Mouse (Mus musculus): ENCODE data around the gene Gm9903. TPM values are rescaled to one million over a fixed set of nuclear protein-coding genes. Genes with fewer than 3 reads are reported as not detected.

Gm9903 gene
- 0.08 TPM in 2 replicates for polyA plus RNA-seq (2015; fragmentation: Nextera tagmentation; extraction: Ambion mirVana)

- ATAC-seq (ENCODE audit: insufficient read depth): peak; percentile 95
- Histone ChIP-seq H3K4me2 (peak within 1 kb of the TSS; percentile 96), H3K27ac (replicated peaks) (peak within 1 kb of the TSS; percentile 92), H3K9ac (peak within 1 kb of the TSS; percentile 90), H3K4me3 (replicated peaks) (peak within 1 kb of the TSS; percentile 88), H3K4me1 (replicated peaks) (peaks cover 41% of the 10 kb centered on the region), H3K36me3 (replicated peaks) (peaks cover under 1% of the 10 kb centered on the region), H3K9me3 (replicated peaks) (no peaks in the 10 kb centered on the region), H3K27me3 (no peaks in the 10 kb centered on the region)
- under 1% methylated on average over 99 of the region's 99 CpGs for WGBS (ENCODE audit: insufficient replicate concordance)
Measured at GRCm38 (mm10) chr5:33629301-33629987, at the start of gene Gm9903, which contains the start of gene Fam53a. Gene Gm9903, plus strand, starts transcription at chr5:33629925. Gene Fam53a, minus strand, starts transcription at chr5:33629635.

GRCm38 (mm10) chr5:33580336-33580735 is 49.4 kb upstream of the Gm9903 start:
- H3K4me3 ChIP-seq (replicated peaks): no peak overlapping the region
- no peaks in the 10 kb centered on the region for H3K36me3 ChIP-seq (replicated peaks)
- H3K4me1 ChIP-seq (replicated peaks): 0 out of 2 replicates have a peak, but pooled peaks cover 2% of the 10 kb centered on the region
- H3K27ac ChIP-seq (replicated peaks): no peak overlapping the region
- H3K4me2 ChIP-seq: no peak overlapping the region
- no peak for ATAC-seq (ENCODE audit: insufficient read depth)
- H3K27me3 ChIP-seq: no peaks in the 10 kb centered on the region
- H3K9ac ChIP-seq: no peak overlapping the region
- H3K9me3 ChIP-seq (replicated peaks): no peaks in the 10 kb centered on the region
- 43% methylated on average over 1 of the region's 1 CpGs for whole genome bisulfite sequencing (ENCODE audit: insufficient replicate concordance)

- Histone ChIP-seq H3K36me3 (replicated peaks) (no peaks in the 10 kb centered on the region), H3K4me3 (replicated peaks) (no peak overlapping the region), H3K27ac (replicated peaks) (no peak overlapping the region), H3K4me2 (no peak overlapping the region), H3K4me1 (replicated peaks) (no peaks in the 10 kb centered on the region), H3K9me3 (replicated peaks) (no peaks in the 10 kb centered on the region), H3K27me3 (no peaks in the 10 kb centered on the region), H3K9ac (no peak overlapping the region)
- no peak for ATAC-seq (ENCODE audit: insufficient read depth)
- 67% methylated on average over 18 of the region's 18 CpGs for WGBS (ENCODE audit: insufficient replicate concordance)
Measured at GRCm38 (mm10) chr5:33587498-33588058, 42.1 kb upstream of the Gm9903 start.

GRCm38 (mm10) chr5:33588066-33588465 is 41.7 kb upstream of the Gm9903 start:
- Histone ChIP-seq H3K9ac (no peak overlapping the region), H3K4me3 (replicated peaks) (no peak overlapping the region), H3K4me2 (no peak overlapping the region), H3K4me1 (replicated peaks) (no peaks in the 10 kb centered on the region), H3K27ac (replicated peaks) (no peak overlapping the region), H3K36me3 (replicated peaks) (no peaks in the 10 kb centered on the region), H3K9me3 (replicated peaks) (no peaks in the 10 kb centered on the region), H3K27me3 (no peaks in the 10 kb centered on the region)
- no peak for ATAC-seq (ENCODE audit: insufficient read depth)
- whole genome bisulfite sequencing (ENCODE audit: insufficient replicate concordance): 57% methylated on average over 3 of the region's 3 CpGs

- Histone ChIP-seq H3K36me3 (replicated peaks) (no peaks in the 10 kb centered on the region), H3K4me3 (replicated peaks) (no peak overlapping the region), H3K4me2 (no peak overlapping the region), H3K9ac (no peak overlapping the region), H3K9me3 (replicated peaks) (no peaks in the 10 kb centered on the region), H3K27ac (replicated peaks) (no peak overlapping the region), H3K27me3 (no peaks in the 10 kb centered on the region), H3K4me1 (replicated peaks) (no peaks in the 10 kb centered on the region)
- no peak for ATAC-seq (ENCODE audit: insufficient read depth)
- WGBS (ENCODE audit: insufficient replicate concordance): 61% methylated on average over 5 of the region's 5 CpGs
Measured at GRCm38 (mm10) chr5:33589221-33589888, 40.4 kb upstream of the Gm9903 start.

- Histone ChIP-seq H3K9me3 (replicated peaks) (no peaks in the 10 kb centered on the region), H3K9ac (no peak overlapping the region), H3K27ac (replicated peaks) (no peak overlapping the region), H3K36me3 (replicated peaks) (no peaks in the 10 kb centered on the region), H3K4me1 (replicated peaks) (no peaks in the 10 kb centered on the region), H3K4me2 (no peak overlapping the region), H3K27me3 (no peaks in the 10 kb centered on the region), H3K4me3 (replicated peaks) (no peak overlapping the region)
- WGBS (ENCODE audit: insufficient replicate concordance): 31% methylated on average over 2 of the region's 2 CpGs
- no peak for ATAC-seq (ENCODE audit: insufficient read depth)
Measured at GRCm38 (mm10) chr5:33593620-33594019, 36.1 kb upstream of the Gm9903 start.

GRCm38 (mm10) chr5:33605314-33605713 is 24.4 kb upstream of the Gm9903 start:
- no peak overlapping the region for H3K4me2 ChIP-seq
- H3K4me3 ChIP-seq (replicated peaks): no peak overlapping the region
- no peak overlapping the region for H3K9ac ChIP-seq
- peaks cover 42% of the 10 kb centered on the region for H3K36me3 ChIP-seq (replicated peaks)
- H3K27ac ChIP-seq (replicated peaks): no peak overlapping the region
- ATAC-seq (ENCODE audit: insufficient read depth): no peak
- no peaks in the 10 kb centered on the region for H3K9me3 ChIP-seq (replicated peaks)
- 77% methylated on average over 5 of the region's 5 CpGs for WGBS (ENCODE audit: insufficient replicate concordance)
- H3K27me3 ChIP-seq: no peaks in the 10 kb centered on the region
- no peaks in the 10 kb centered on the region for H3K4me1 ChIP-seq (replicated peaks)

- H3K4me2 ChIP-seq: no peak overlapping the region
- H3K27ac ChIP-seq (replicated peaks): no peak overlapping the region
- H3K4me3 ChIP-seq (replicated peaks): no peak overlapping the region
- 72% methylated on average over 7 of the region's 7 CpGs for WGBS (ENCODE audit: insufficient replicate concordance)
- H3K9me3 ChIP-seq (replicated peaks): no peaks in the 10 kb centered on the region
- H3K9ac ChIP-seq: no peak overlapping the region
- no peaks in the 10 kb centered on the region for H3K4me1 ChIP-seq (replicated peaks)
- H3K27me3 ChIP-seq: no peaks in the 10 kb centered on the region
- peaks cover 30% of the 10 kb centered on the region for H3K36me3 ChIP-seq (replicated peaks)
- no peak for ATAC-seq (ENCODE audit: insufficient read depth)
Measured at GRCm38 (mm10) chr5:33606631-33607030, 23.1 kb upstream of the Gm9903 start.

- no peak overlapping the region for H3K4me2 ChIP-seq
- WGBS (ENCODE audit: insufficient replicate concordance): 86% methylated on average over 15 of the region's 15 CpGs
- H3K4me3 ChIP-seq (replicated peaks): no peak overlapping the region
- no peak overlapping the region for H3K9ac ChIP-seq
- no peaks in the 10 kb centered on the region for H3K27me3 ChIP-seq
- H3K9me3 ChIP-seq (replicated peaks): no peaks in the 10 kb centered on the region
- H3K27ac ChIP-seq (replicated peaks): no peak overlapping the region
- H3K4me1 ChIP-seq (replicated peaks): no peaks in the 10 kb centered on the region
- peaks cover 33% of the 10 kb centered on the region for H3K36me3 ChIP-seq (replicated peaks)
- no peak for ATAC-seq (ENCODE audit: insufficient read depth)
Measured at GRCm38 (mm10) chr5:33607434-33607833, 22.3 kb upstream of the Gm9903 start.

- Histone ChIP-seq H3K4me2 (no peak overlapping the region), H3K4me1 (replicated peaks) (no peaks in the 10 kb centered on the region), H3K9me3 (replicated peaks) (no peaks in the 10 kb centered on the region), H3K27ac (replicated peaks) (no peak overlapping the region), H3K4me3 (replicated peaks) (no peak overlapping the region), H3K36me3 (replicated peaks) (peaks cover 39% of the 10 kb centered on the region), H3K27me3 (no peaks in the 10 kb centered on the region), H3K9ac (no peak overlapping the region)
- whole genome bisulfite sequencing (ENCODE audit: insufficient replicate concordance): 73% methylated on average over 1 of the region's 1 CpGs
- no peak for ATAC-seq (ENCODE audit: insufficient read depth)
Measured at GRCm38 (mm10) chr5:33609226-33609625, 20.5 kb upstream of the Gm9903 start.

- H3K36me3 ChIP-seq (replicated peaks): peaks cover 36% of the 10 kb centered on the region
- H3K9ac ChIP-seq: no peak overlapping the region
Measured at GRCm38 (mm10) chr5:33611795-33612194, 17.9 kb upstream of the Gm9903 start.

More at GRCm38 (mm10) chr5:33611795-33612194, 17.9 kb upstream of the Gm9903 start:
- no peak for ATAC-seq (ENCODE audit: insufficient read depth)
- no peak overlapping the region for H3K27ac ChIP-seq (replicated peaks)
- H3K4me2 ChIP-seq: no peak overlapping the region
- no peak overlapping the region for H3K4me3 ChIP-seq (replicated peaks)
- no peaks in the 10 kb centered on the region for H3K27me3 ChIP-seq
- 63% methylated on average over 1 of the region's 1 CpGs for WGBS (ENCODE audit: insufficient replicate concordance)
- no peaks in the 10 kb centered on the region for H3K9me3 ChIP-seq (replicated peaks)
- H3K4me1 ChIP-seq (replicated peaks): no peaks in the 10 kb centered on the region
